Mouse (Mus musculus): ENCODE measurements at regions not wholly inside any gene's neighbourhood (a gene's known extent, or its start where the extent isn't known, plus 50 kb on each side); places are given as distances from the start of the nearest gene placed in this dataset.

DNA sequence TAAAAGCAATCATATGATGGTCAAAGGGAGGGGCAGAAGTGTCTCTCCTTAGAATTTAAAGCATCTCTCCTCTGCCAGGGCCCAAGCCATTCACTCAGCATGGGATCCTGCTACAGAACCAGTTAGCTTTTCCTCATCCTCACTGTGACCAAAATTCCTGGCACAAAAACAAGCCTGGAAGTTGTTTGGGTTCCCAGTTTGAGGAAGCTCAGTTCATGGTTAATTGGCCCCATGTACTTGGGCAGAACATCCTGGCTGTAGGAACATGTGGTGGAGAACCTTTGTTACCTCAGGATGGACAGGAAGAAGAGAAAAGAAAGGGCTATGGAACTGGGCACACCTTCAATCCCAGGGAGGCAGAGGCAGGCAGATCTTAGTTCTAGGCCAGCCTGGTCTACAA lies 52.4 kb upstream of the Mfge8 start:
- DNase-seq, result no peak

DNA sequence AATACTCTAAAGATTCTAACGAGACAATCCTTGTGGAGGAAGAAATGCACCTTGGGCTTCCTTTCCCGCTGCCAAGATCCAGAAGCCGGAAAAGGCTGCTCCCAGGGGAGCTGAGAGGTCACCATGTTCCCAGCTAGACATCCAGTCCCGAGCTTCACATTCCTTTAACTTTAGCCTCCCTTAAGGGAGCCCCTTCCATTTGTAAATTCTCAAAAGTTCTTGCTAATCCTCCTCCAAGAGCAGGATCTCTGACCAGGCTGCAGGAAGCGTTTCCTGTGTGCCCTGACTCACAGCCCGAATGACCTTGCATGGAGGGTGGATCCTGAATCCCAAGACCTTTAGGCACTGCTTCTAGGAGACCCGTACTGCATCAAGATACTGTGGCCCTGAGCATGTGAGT lies 53.5 kb upstream of the Mfge8 start:
- peak; percentile 78 for DNase-seq

DNA sequence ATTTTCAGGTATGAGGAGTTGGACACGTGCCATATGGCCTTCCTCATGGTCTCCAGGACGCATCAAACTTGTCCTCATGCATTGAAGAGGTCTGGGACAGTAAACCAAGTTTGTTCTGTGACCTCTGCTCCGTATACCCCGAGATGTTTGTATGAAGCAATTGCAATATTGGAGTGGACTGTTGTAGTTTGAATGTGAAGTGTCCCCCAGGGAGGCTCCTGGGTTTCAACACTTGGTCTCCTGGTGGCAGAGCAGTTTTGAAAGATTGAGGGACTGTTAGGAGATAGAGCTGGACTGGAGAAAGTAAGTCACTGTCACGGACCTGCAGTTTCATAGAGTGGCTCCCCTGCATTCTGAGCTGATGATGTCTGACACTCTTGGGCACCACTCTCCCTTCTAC lies 54.6 kb upstream of the Mfge8 start:
- DNase-seq, result no peak

DNA sequence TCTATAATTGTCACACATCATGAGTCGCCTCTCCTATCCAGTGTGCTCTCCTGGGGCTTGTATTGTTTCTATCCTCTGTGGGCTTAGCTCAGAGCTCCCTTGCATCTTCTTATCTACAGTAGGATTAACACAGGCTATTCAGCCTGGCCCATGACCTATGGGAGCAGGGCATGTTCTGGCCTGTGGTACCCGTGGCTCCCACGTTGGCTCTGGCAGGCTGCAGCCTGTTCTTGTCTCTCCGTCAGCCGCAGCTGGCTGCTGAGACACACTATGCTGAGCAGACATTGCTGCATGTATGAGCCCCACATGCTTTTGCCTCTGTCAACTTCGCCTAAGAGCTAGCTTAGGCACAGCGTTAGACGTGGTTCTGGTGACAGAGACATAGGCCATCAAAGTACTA lies 58.3 kb upstream of the Mfge8 start:
- DNase-seq, result no peak

DNA sequence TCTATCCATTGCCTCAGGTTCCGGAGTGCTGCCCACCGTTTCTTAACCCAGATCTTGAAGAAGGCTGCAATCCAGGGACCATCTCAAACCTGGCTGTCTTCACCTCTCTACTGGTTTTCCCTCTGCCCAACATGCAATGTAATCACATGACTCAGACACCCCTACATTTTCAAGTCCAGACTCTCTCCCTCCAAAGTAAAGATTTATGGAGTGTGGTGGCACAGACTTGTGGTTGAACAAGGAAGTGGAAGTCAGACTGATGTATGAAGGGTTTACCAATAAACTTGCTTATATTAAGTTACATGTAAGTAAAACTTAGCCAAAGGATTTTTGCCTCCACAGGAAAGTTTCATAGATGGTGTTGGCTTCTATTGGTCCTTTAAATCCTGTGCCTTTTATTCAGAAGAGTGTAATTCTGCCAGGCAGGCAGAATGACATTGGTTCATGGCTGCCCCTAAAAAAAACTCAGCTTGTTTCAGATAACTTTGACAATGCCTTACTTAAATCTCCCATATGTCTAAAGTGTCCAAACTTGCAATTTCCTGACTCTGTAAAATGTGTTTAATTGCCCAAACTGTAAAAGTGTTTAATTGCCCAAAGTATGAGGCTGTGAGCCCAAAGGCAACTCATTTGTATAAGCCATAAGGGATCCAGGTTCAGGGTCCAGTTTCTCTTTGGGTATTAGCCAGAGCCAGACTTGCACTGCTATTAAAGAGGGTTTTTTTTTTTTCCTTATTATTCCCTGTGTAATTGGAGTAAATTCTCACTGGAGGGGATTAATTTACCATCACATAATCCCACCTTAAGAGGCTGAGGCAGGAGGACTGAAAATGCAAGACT lies 61.7 kb upstream of the Mfge8 start:
- DNase-seq, result no peak

DNA sequence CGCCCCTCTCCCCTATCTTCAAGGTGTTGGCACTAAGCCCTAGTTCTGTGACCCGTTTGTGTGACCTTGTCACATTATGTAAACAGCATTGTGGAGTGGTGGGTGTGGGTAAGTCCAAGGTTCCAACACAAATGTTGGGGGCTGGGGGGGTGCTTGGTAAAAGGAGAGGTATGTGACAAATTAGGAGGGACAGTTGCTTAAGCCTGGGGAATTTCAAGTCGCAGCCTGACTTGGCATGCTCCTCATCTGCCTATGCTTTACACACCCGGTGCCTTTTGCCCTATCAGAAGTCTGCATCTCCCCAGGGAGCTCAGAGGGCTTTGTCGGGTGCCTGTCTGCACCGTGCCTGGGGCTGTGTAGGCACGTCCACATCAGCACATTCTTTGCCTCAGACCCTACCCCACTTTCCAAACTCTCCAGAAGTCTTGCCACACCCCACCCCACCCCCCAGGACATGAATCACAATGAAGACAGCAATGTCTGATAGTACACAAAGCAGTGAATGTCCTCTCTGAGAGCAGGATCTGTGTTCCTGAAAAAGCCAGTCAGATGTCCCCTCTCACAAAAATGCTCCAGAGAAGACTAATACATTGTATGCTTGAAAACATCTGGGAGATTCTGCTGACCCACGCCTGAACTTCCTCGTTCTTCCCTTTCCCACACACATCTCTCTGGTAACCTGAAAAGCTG lies 61.6 kb upstream of the Abhd2 start:
- peak; percentile 40 for DNase-seq

DNA sequence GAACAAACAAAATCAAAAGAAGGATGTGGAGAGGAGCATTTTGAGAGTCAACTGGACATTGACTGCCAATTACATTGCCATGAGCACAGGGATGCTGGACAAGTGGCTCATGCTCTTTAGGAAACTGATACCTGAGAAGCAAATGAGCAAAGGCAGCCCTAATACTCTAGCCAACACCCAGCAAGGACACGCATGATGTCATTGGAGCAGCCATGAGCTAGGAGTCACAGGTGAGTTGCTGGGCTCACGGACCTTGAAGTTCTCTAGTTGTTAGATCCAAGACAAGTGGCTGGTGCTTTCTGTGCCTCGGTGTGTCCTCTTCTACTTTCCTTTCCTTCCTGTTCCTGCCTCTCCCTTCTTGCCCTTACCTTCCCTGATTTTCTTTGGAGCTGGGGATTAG lies 60.8 kb upstream of the Abhd2 start:
- DNase-seq, result no peak

DNA sequence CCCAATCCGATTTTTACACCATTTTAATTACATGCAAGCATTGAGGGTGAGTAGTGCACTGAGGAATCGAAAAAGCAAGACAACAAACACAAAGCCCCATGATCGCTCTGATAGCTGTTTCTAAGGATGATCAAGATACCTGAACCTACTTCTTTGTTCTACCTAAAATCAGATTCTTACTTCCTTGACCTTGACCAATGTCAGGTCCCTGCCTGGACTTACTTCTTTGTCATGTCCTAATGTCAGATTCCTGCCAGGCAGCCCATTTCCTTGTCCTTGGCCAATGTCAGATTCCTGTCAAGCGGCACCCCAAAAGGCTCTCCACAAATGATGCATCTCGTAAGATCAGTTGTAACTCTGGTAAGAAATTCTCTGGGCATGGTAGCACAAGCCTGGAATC lies 58.0 kb upstream of the Abhd2 start:
- DNase-seq, result no peak

DNA sequence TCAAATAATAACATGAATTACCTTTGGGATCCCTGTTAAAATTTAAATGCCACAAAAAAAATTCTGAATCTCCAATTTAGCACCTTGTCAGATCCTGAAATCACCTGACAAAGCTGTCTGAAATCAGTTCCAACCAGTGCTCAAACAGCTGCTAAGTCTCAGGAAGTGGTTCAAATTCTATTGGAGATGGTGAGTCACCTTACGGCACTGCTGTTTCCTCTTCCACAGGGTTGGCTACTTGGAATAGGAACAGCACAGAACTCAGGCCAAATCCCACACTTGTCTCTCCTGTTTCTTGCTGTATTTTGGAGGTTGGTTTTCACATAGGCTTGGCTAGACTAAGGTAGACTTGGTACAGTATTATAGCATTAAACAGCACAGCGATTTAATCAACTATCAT lies 55.8 kb upstream of the Abhd2 start:
- DNase-seq, result no peak

DNA sequence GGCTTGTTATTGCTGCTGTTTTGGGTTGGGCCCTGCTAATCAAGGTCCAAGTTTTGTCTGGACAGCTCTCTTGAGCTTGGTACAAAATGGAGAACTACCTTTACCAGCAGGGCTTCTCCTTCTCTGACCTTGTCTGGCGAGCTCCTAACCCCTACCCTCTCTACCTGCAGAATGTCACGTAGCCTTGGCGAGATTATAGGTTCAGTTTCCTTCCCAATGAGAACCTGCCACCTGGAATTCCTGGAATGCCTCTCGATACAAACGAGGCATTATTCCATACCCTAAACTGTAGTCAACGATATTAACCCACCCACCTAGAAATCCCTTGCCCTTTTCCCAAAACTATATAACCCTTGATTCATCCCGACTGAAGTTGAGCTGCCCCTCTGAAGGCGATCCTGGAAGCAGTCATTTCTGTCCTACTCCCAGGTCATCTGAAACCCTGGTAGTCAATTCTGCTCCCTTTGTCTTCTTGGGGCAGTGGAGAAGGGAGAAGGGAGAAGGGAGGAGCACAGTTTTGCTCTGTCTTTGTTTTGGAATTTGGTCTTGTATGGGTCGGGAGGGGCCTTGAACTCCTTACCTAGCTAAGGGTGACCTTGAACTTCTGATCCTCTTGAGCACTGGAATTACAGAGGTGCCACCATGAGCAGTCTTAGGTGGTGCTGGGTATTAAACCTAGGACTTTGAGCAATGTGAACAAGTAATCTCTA lies 50.2 kb upstream of the Abhd2 start:
- DNase-seq, result no peak

All from kidney, postnatal 10 days (tissue).